Mouse (Mus musculus) kidney, postnatal 10 days (tissue): ENCODE data around the gene Zfp989.
"Not testable (repeated sequence)": the region's sequence is repeated elsewhere in the genome, so short reads cannot be mapped to it uniquely, and the experiment has no call there.

Experiments
- DNase-seq: peaks from one replicate; pipeline ENCODE4 v3.0.0; 2021; ENCODE audit warnings: mixed read lengths

Zfp989 gene

DNA sequence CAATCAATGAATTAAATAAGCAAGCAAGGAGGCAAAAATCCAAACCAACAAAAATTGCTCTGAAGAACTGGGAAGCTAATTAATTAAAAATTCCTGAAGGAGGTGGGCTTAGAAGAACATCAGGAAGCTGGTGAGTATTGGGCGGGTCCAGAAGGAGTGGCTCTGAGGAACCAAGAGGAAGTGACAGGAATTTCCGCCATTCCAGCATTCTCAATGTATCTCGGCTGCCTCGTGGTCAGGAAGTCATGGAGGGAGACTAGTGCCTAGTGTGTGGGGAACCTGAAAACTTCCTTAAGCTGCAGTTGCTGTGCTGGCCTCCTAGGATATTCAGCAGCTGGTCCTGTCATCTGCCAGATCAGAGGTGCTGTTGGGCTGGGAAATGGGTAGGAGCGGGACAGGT lies at the start of gene Zfp989:
Gene Zfp989, plus strand, starts transcription at position 220 of the 400 bp plus-strand sequence.
- DNase-seq: not testable (repeated sequence)

DNA sequence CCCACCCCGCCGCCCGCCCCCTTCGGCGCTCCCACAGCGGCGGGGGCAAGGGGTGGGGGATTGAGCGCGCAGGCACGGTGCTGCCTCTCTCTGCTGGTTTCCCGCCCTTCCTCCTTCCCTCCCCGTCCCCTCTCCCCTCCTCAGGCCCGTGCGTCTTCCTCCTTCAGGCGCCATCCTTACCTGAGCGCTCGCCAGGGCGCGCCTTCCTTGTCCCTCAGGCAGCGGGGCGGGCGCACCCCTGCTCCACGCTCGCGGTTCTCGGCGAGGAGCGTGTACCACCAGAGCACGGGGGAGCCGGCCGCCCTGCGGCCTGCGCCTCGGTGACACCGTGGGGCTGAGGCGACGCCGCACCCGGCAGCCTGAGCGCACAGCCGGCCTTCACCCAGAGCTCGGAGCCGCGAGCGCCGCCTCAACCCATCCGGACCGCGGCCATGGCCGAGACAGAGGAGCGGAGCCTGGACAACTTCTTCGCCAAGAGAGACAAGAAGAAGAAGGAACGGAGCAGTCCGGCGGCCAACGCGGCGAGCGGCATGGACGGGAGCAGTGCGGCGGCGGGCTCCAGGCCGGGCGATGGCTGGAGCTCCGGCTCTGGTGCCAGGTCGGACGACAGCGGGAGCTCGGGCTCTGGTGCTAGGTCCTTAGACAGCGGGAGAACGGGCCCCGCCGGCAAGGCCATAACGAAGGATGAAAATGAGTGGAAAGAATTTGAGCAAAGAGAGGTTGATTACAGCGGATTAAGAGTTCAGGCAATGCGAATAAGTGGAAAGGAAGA lies 39.3 kb upstream of the Zfp989 start:
- no peak for DNase-seq

DNA sequence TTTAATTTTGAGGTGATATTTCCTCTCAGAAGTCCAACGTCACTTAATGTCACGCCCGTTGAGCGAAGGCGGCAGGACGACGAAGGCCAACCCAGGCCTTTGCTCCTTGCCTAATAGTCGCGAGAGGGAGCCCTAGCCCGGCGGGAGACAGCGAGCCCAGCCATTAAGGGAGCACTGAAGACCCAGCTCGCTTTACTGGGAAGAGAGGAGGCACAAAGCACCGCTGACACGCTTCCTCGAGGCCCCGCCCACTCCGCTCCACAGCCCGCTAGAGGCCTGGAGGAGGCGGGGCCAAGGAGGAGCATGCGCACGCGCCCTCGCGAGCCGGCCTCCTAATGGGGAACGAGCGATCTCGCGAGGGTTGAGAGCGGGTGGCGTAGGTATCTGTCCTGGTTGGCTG lies 30.1 kb upstream of the Zfp989 start:
- not testable (repeated sequence) for DNase-seq

DNA sequence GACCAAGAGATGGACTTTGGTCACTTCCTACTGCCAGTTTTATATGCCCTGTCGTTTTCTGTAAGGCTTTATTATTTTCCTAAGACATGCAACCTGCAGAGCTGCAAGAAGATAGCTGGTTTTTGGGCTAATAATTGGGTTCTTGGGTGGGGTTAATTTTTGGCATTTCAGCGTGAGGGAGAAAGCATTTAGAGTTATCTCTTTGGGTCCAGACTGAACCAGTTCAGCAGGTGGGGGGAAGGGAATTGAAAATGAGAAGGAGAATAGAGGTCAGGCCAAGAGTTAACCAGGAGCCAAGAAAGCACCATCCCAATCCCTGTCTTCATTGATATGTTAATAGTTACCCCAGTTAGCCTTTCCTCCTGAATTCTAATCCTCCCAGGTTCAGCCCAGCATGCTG lies 4.8 kb downstream of the Zfp989 start:
- not testable (repeated sequence) for DNase-seq

DNA sequence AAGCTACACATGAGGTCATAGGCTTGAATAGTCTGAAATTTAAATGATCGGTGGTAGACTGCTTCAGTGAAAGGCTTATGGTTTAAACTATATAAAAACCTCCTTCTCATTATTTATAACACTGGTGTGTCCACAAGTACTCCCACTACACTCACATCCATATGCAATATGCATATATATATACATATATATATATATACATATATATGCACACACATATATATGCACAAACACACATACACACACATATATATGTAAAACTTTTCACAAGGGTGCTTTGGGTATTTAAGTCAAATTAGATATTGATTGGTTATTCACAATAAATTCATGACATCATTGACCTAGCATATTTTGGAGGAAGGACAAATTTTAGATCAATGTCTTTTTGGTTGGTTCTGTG lies 46.6 kb downstream of the Zfp989 start:
- not testable (repeated sequence) for DNase-seq

DNA sequence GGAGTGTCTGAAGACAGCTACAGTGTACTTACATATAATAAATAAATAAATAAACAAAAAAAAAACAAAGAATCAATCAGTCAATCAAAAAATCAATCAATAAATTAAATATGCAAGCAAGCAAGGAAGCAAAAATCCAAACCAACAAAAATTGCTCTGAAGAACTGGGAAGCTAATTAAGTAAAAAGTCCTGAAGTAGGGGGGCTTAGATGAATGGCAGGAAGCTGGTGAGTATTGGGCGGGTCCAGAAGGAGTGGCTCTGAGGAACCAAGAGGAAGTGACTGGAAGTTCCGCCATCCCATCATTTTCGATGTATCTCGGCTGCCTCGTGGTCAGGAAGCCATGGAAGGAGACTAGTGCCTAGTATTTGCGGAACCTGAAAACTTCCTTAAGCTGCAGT lies 49.8 kb downstream of the Zfp989 start, which contains the start of gene Rex2:
Gene Rex2, plus strand, starts transcription at position 301 of the 400 bp plus-strand sequence.
- not testable (repeated sequence) for DNase-seq

DNA sequence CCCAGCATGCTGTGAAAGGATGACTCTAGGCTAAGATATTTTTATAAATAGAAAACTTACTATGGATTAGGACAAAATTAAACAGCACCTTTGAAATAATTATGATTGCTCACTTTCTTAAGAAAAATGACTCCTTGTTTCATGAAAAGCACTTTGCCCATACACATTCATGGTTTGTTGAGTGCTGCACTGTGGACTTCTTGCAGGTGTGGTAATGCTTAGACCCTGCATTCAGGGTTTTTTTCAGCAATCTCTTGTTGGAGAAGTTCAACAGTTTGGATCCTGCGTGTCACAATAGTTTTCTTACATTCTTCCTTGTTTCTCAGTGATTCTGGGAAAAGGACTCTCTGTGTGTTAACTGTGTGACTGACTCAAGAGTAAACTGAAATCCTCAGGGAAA lies 54.6 kb downstream of the Zfp989 start:
- DNase-seq: not testable (repeated sequence)

DNA sequence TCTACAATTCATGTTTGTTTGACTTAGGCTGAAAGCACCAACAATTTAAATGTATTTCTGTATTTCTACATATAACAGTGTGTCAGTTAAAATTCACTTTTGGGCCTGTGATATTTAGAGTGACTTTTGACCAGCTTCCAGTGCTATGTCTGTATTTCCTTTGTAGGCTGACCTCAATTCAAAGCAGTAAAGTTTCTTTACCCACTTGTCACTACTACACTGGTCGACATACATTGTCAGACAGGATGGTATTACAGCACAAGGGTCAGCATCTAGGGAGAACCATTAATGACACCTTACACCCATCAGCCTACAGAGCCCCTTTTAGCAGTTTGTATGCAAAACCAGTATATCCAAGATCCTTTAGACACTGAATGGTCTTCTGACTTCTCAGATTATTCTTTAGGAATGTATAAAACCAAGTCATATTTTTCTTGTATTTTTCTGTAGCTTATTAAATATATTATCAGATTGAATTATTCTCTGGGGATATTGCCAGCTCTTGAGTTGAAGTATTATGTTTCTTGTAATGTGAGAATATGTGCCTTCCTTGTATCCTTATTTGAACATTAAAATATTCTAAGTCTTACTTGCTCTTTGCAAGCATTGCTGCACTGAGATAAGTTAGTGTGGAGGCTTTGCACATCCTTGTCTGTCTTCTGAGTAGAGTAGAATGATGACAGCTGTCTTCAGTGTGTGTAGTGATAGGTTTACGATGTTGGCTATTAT lies 59.7 kb downstream of the Zfp989 start:
- DNase-seq: not testable (repeated sequence)
